28 mouse cellular contexts compared by ENCODE assay signal in genomic region chr15:14741733-14742132, GRCm38 (mm10).
"Had no signal": no experiment of that assay in that cellular context is flagged by ENCODE, and none has a peak within 500 bp of the region (broad histone marks: within the 10 kb centered on the region; RNA-seq: fewer than 3 reads in every experiment).

No protein-coding gene starts in this region.

- H3K4me1 ChIP-seq: limb, embryonic 10.5 days; limb, embryonic 12.5 days; limb, embryonic 13.5 days; limb, embryonic 15.5 days; liver, embryonic 12.5 days; liver, embryonic 13.5 days; liver, embryonic 15.5 days; lung, embryonic 15.5 days; megakaryocyte, embryonic 14.5 days; midbrain, embryonic 10.5 days; midbrain, embryonic 12.5 days; midbrain, embryonic 13.5 days; midbrain, embryonic 15.5 days; neural tube, embryonic 12.5 days had no signal

- H3K36me3 ChIP-seq: limb, embryonic 10.5 days; limb, embryonic 12.5 days; limb, embryonic 13.5 days; limb, embryonic 15.5 days; liver, embryonic 12.5 days; liver, embryonic 13.5 days; liver, embryonic 15.5 days; lung, embryonic 15.5 days; midbrain, embryonic 10.5 days; midbrain, embryonic 12.5 days; midbrain, embryonic 13.5 days; midbrain, embryonic 15.5 days; neural tube, embryonic 12.5 days had no signal

- H3K27me3 ChIP-seq: limb, embryonic 12.5 days; limb, embryonic 13.5 days; limb, embryonic 15.5 days; liver, embryonic 12.5 days; liver, embryonic 13.5 days; liver, embryonic 15.5 days; lung, embryonic 15.5 days; megakaryocyte, embryonic 14.5 days; midbrain, embryonic 12.5 days; midbrain, embryonic 13.5 days; midbrain, embryonic 15.5 days; neural tube, embryonic 12.5 days had no signal

- H3K9ac ChIP-seq: limb, embryonic 12.5 days; limb, embryonic 13.5 days; limb, embryonic 15.5 days; liver, embryonic 12.5 days; liver, embryonic 13.5 days; liver, embryonic 14.5 days; liver, embryonic 15.5 days; liver, postnatal 0 days; lung, embryonic 14.5 days; lung, embryonic 15.5 days; midbrain, embryonic 12.5 days; midbrain, embryonic 13.5 days; midbrain, embryonic 15.5 days; neural tube, embryonic 12.5 days had no signal

- DNase-seq: left cerebral cortex, postnatal 4 days; liver; liver, embryonic 13.5 days; liver, postnatal 0 days; lung, adult 18-20 months; lung, adult 2 months; lung, embryonic 14.5 days; lung, postnatal 10 days; lung, postnatal 14 days; lung, postnatal 36 days; lung, postnatal 4 days; midbrain, embryonic 14.5 days had no signal

- H3K4me3 ChIP-seq: limb, embryonic 10.5 days; limb, embryonic 12.5 days; limb, embryonic 13.5 days; limb, embryonic 15.5 days; liver, embryonic 12.5 days; liver, embryonic 13.5 days; liver, embryonic 15.5 days; lung, embryonic 15.5 days; megakaryocyte, embryonic 14.5 days; midbrain, embryonic 10.5 days; midbrain, embryonic 12.5 days; midbrain, embryonic 13.5 days; midbrain, embryonic 15.5 days; myocyte; neural tube, embryonic 12.5 days had no signal

- H3K9me3 ChIP-seq: limb, embryonic 10.5 days; limb, embryonic 12.5 days; limb, embryonic 13.5 days; limb, embryonic 15.5 days; liver, embryonic 12.5 days; liver, embryonic 13.5 days; liver, embryonic 15.5 days; lung, embryonic 15.5 days; megakaryocyte, embryonic 14.5 days; midbrain, embryonic 12.5 days; midbrain, embryonic 13.5 days; midbrain, embryonic 15.5 days had no signal

- H3K27ac ChIP-seq: limb, embryonic 10.5 days; limb, embryonic 12.5 days; limb, embryonic 13.5 days; limb, embryonic 15.5 days; liver, embryonic 12.5 days; liver, embryonic 13.5 days; liver, embryonic 14.5 days; liver, embryonic 15.5 days; lung, embryonic 15.5 days; macrophage; midbrain, embryonic 10.5 days; midbrain, embryonic 12.5 days; midbrain, embryonic 13.5 days; midbrain, embryonic 15.5 days; neural tube, embryonic 12.5 days had no signal
